Mouse (Mus musculus) liver, embryonic 14.5 days (tissue): Measurements from ENCODE around the gene Lrrc30.

Experiments used
- CTCF ChIP-seq: IDR thresholded peaks from 2 replicates; pipeline ENCODE4 v1.5.1; 2016; ENCODE audit warnings: antibody characterized with exemption, low read depth, control low read depth
- EP300 ChIP-seq: IDR thresholded peaks from 2 replicates; pipeline ENCODE4 v1.6.1; 2016; ENCODE audit warnings: antibody characterized with exemption, low read depth

DNA sequence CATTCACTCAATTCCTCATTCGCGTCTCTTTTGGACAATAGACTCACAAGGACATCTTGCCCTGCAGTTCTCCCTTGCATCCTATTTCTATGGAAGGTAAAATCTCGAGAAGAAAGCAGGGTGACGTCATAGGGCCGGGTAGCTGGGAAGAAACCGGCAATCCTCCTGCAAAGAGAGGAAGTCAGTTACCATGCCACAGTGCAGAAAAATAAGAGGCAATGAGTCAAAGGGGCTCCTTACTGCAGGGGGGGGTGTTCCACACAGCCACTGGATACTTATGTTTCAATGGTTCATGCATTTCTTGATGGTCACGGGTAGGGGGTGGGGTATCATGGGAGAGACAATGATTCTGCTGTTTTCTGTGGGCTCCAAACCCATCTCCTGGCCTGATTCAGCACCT lies 49.1 kb downstream of the Lrrc30 start:
- no peak for TF ChIP-seq CTCF
- no peak for TF ChIP-seq EP300
